Comparison of ENCODE assay signal across 12 mouse cellular contexts in the genomic region with DNA sequence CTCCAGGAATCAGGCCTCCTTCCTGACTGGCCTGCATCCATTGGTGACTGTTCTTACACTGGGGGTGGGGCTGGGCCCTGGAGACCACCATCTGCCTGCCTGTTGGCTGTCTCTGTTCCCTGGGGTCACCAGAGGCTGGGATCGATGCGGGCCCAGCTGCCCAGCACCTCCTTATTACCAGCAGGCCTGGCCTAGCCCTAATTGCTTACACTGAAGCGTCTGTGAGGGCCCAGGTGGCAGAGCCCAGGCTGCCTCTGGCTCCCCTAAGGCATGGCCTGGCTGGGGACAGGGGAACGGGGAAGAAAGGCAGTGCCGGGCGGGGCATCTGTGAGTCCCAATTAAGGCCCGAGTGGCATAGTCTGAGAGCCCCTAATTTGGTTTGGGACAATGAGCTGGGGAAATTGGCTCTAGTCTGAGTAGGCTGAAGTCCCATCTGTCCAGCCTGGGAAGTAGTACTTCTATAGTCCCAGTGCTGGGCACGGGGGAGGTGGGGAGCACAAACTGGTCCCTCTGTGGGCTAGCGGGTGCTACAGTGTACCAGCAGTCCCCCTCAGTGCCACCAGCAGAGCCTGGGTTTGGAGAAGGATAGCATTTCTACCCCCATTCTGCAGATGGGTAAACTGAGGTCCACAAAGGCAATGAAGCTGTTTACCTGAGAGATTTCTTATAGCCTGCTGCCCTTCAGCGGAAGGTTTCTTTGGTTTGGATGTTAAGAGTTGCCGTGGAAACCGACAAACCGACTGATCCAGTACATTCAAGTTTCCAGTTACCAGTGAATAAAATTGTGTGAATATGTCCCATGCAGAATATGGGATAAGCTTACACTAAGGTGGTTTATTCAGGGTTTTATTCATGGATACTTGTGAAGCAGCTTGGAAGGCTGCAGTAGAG.
A peak's percentile ranks its signal among the peaks of the same experiment; 100 is the strongest.
DNase-seq lines count a peak whose midpoint lies in the region; ATAC-seq lines count a peak whose summit lies in the region.
"Had no signal": no experiment of that assay in that cellular context is flagged by ENCODE, and none has a peak within 500 bp of the region (broad histone marks: within the 10 kb centered on the region; RNA-seq: fewer than 3 reads in every experiment).

No protein-coding gene starts in this region.

- WGBS in embryonic facial prominence, embryonic 11.5 days: 62% methylated on average over 13 of the region's 13 CpGs
- 49% methylated on average over 13 of the region's 13 CpGs for WGBS in hindbrain, embryonic 12.5 days
- 61% methylated on average over 13 of the region's 13 CpGs for WGBS in midbrain, embryonic 12.5 days

- H3K4me1 ChIP-seq in embryonic facial prominence, embryonic 11.5 days (ENCODE audit: control insufficient read depth, insufficient read depth, low read length): peaks cover 2% of the 10 kb centered on the region; the same call in 1 of the 2 replicates
- peaks cover 49% of the 10 kb centered on the region for H3K4me1 ChIP-seq in hindbrain, embryonic 12.5 days
- H3K4me1 ChIP-seq in midbrain, embryonic 12.5 days: peaks cover 40% of the 10 kb centered on the region

- H3K9me3 ChIP-seq in embryonic facial prominence, embryonic 11.5 days (replicated peaks; ENCODE audit: control insufficient read depth, low read length): no peaks in the 10 kb centered on the region
- H3K9me3 ChIP-seq in hindbrain, embryonic 12.5 days (replicated peaks): no peaks in the 10 kb centered on the region
- H3K9me3 ChIP-seq in midbrain, embryonic 12.5 days: no peaks in the 10 kb centered on the region
- H3K9me3 ChIP-seq: embryonic facial prominence, embryonic 13.5 days; heart, embryonic 13.5 days had no signal

- no peaks in the 10 kb centered on the region for H3K27me3 ChIP-seq in embryonic facial prominence, embryonic 11.5 days (ENCODE audit: control insufficient read depth, insufficient read depth, low read length)
- no peaks in the 10 kb centered on the region for H3K27me3 ChIP-seq in hindbrain, embryonic 12.5 days
- no peaks in the 10 kb centered on the region for H3K27me3 ChIP-seq in midbrain, embryonic 12.5 days

- H3K36me3 ChIP-seq in embryonic facial prominence, embryonic 11.5 days (replicated peaks; ENCODE audit: control insufficient read depth, insufficient read depth, low read depth, low read length): no peaks in the 10 kb centered on the region
- H3K36me3 ChIP-seq in hindbrain, embryonic 12.5 days: no peaks in the 10 kb centered on the region
- H3K36me3 ChIP-seq in midbrain, embryonic 12.5 days: no peaks in the 10 kb centered on the region
- H3K36me3 ChIP-seq: embryonic facial prominence, embryonic 13.5 days; heart, embryonic 13.5 days had no signal

- H3K27ac ChIP-seq in embryonic facial prominence, embryonic 11.5 days (replicated peaks; ENCODE audit: low read depth, low read length): no peak overlapping the region
- H3K27ac ChIP-seq in hindbrain, embryonic 12.5 days: peak overlapping the region; percentile 77
- H3K27ac ChIP-seq in midbrain, embryonic 12.5 days (replicated peaks): peak overlapping the region; percentile 71
- H3K27ac ChIP-seq: embryonic facial prominence, embryonic 13.5 days; heart, embryonic 13.5 days had no signal

- DNase-seq in embryo, embryonic 11 days: peak; percentile 57
- DNase-seq in embryo, embryonic 10 days (ENCODE audit: low spot score): no peak
- no peak for DNase-seq in embryonic facial prominence, embryonic 11.5 days (ENCODE audit: low spot score)
- DNase-seq in gastrocnemius, adult 8-10 months (ENCODE audit: low spot score in 2 of 2): no peak
- DNase-seq in gastrocnemius, postnatal 14 days: no peak
- no peak for DNase-seq in natural killer cell, adult 2 months (ENCODE audit: low spot score in 2 of 2)
- DNase-seq: cerebellum, adult 2 months; lung, embryonic 14.5 days had no signal

- peak; percentile 68 for ATAC-seq in embryonic facial prominence, embryonic 11.5 days (replicated peaks; ENCODE audit: insufficient number of reproducible peaks, low FRiP score, low TSS enrichment, low read depth)
- peak; percentile 77 for ATAC-seq in hindbrain, embryonic 12.5 days (ENCODE audit: low FRiP score)
- peak; percentile 85 for ATAC-seq in midbrain, embryonic 12.5 days (ENCODE audit: low FRiP score, low read depth)

- intact Hi-C loops in gastrocnemius, postnatal 14 days (cut with DNase I; ENCODE audit: low total_unique reads): no loop called here

- H3K4me2 ChIP-seq in embryonic facial prominence, embryonic 11.5 days (ENCODE audit: low read depth, low read length): no peak overlapping the region
- H3K4me2 ChIP-seq in hindbrain, embryonic 12.5 days (replicated peaks): no peak overlapping the region
- no peak overlapping the region for H3K4me2 ChIP-seq in midbrain, embryonic 12.5 days (replicated peaks)
- H3K4me2 ChIP-seq: embryonic facial prominence, embryonic 13.5 days; heart, embryonic 13.5 days; lung, embryonic 14.5 days had no signal

- H3K9ac ChIP-seq in embryonic facial prominence, embryonic 11.5 days (replicated peaks; ENCODE audit: low read length): peak overlapping the region; percentile 25; the same call in 1 of the 2 replicates
- H3K9ac ChIP-seq in hindbrain, embryonic 12.5 days: no peak overlapping the region
- no peak overlapping the region; the same call in 1 of the 2 replicates for H3K9ac ChIP-seq in midbrain, embryonic 12.5 days (replicated peaks)
- H3K9ac ChIP-seq: embryonic facial prominence, embryonic 13.5 days; heart, embryonic 13.5 days; lung, embryonic 14.5 days had no signal

- no peak overlapping the region for H3K4me3 ChIP-seq in embryonic facial prominence, embryonic 11.5 days (ENCODE audit: low read depth, low read length)
- H3K4me3 ChIP-seq in hindbrain, embryonic 12.5 days: no peak overlapping the region
- H3K4me3 ChIP-seq in midbrain, embryonic 12.5 days: no peak overlapping the region
- H3K4me3 ChIP-seq: embryonic facial prominence, embryonic 13.5 days; heart, embryonic 13.5 days had no signal
